Comparison of ENCODE assay signal across 8 mouse cellular contexts in genomic region chr2:75590175-75590574, GRCm38 (mm10).
DNase-seq lines count a peak whose midpoint lies in the region; ATAC-seq and TF ChIP-seq lines count a peak whose summit lies in the region.

No protein-coding gene starts in this region.

- intact Hi-C loops in gastrocnemius, adult 2 months (cut with DNase I): loop anchor here (5.0 kb wide), 1 partner anchor 888 kb away; the partner anchor contains the start of gene Hoxd8

- WGBS in hindbrain, embryonic 16.5 days: 5% methylated on average over 10 of the region's 10 CpGs

- H3K4me1 ChIP-seq in hindbrain, embryonic 16.5 days (ENCODE audit: control insufficient read depth, insufficient read depth, low read depth, low read length): peaks cover 2% of the 10 kb centered on the region; the same call in 1 of the 2 replicates

- peaks cover 2% of the 10 kb centered on the region; the same call in 1 of the 2 replicates for H3K27me3 ChIP-seq in hindbrain, embryonic 16.5 days (replicated peaks; ENCODE audit: control insufficient read depth, insufficient read depth, low read length)

- H3K4me3 ChIP-seq in gastrocnemius, adult 2 months: peak overlapping the region; percentile 63
- H3K4me3 ChIP-seq in hindbrain, embryonic 16.5 days (ENCODE audit: low read length): no peak overlapping the region; the same call in 1 of the 2 replicates

- ATAC-seq in hindbrain, embryonic 16.5 days: 0 out of 2 replicates have a peak, but pooled peaks have one; percentile 27

- peak; percentile 98; the same call in 1 of the 2 replicates for TF ChIP-seq CTCF in gastrocnemius, adult 2 months (IDR thresholded peaks at IDR 0.05)

- peak; percentile 83 for DNase-seq in WW6 (ENCODE audit: low read depth, low spot score)
- DNase-seq in cerebellum, postnatal 4 days (ENCODE audit: low spot score in 2 of 2): peak; percentile 80 to 89
- DNase-seq in gastrocnemius, adult 2 months: peak; percentile 93
- peak; percentile 84 to 91 for DNase-seq in left cerebral cortex, adult 18-20 months (ENCODE audit: low spot score in 2 of 2)
- peak; percentile 84 to 90 for DNase-seq in lung, postnatal 4 days
- DNase-seq in retina, postnatal 1 day: peak; percentile 90
- peak; percentile 99 for DNase-seq in thymus, postnatal 4 days

- H3K27ac ChIP-seq in gastrocnemius, adult 2 months: no peak overlapping the region
- no peak overlapping the region for H3K27ac ChIP-seq in hindbrain, embryonic 16.5 days (ENCODE audit: low read depth, low read length)

- peak overlapping the region; percentile 44 for H3K4me2 ChIP-seq in hindbrain, embryonic 16.5 days (ENCODE audit: low read length)

- no peaks in the 10 kb centered on the region for H3K9me3 ChIP-seq in hindbrain, embryonic 16.5 days (ENCODE audit: control insufficient read depth, low read length)

- H3K36me3 ChIP-seq in hindbrain, embryonic 16.5 days (ENCODE audit: control insufficient read depth, insufficient read depth, low read length): no peaks in the 10 kb centered on the region

- H3K9ac ChIP-seq in hindbrain, embryonic 16.5 days (ENCODE audit: low read depth, low read length): no peak overlapping the region
